Mouse (Mus musculus) bone marrow macrophage, adult 2 months (primary cell): ENCODE data around the gene Slc38a9.

Experiments
- CTCF ChIP-seq: IDR thresholded peaks from 2 replicates; pipeline ENCODE4 v1.5.1; 2012; ENCODE audit warnings: low read depth, mild to moderate bottlenecking, low read length, moderate library complexity
- POLR2A ChIP-seq: IDR thresholded peaks from 2 replicates; pipeline ENCODE4 v1.6.1; 2012; ENCODE audit warnings: mild to moderate bottlenecking, low read depth, low read length, borderline replicate concordance

- TF ChIP-seq CTCF (no peak), POLR2A (no peak)
Measured at GRCm38 (mm10) chr13:112734906-112735713, 74.6 kb downstream of the Slc38a9 start.
